Mouse (Mus musculus) adrenal gland, postnatal 4 days (tissue): ENCODE results near the gene Pds5a. TPM values are rescaled to one million over a fixed set of nuclear protein-coding genes. Genes with fewer than 3 reads are reported as not detected.
"Not testable (repeated sequence)": the region's sequence is repeated elsewhere in the genome, so short reads cannot be mapped to it uniquely, and the experiment has no call there.

Source experiments
- DNase-seq, 2 experiments: peaks; one replicate each; pipeline ENCODE4 v3.0.0; 2021 to 2022; ENCODE audit warnings: low spot score in 2 of 2, mixed read lengths in 2 of 2
- total RNA-seq, 2 experiments: library from RNA; stranded (reverse); gene quantifications; 2 replicates each; pipeline ENCODE4 v1.2.3; 2021

Pds5a gene
- total RNA-seq, 2 experiments from 2014 or later: 120 to 134 TPM

DNA sequence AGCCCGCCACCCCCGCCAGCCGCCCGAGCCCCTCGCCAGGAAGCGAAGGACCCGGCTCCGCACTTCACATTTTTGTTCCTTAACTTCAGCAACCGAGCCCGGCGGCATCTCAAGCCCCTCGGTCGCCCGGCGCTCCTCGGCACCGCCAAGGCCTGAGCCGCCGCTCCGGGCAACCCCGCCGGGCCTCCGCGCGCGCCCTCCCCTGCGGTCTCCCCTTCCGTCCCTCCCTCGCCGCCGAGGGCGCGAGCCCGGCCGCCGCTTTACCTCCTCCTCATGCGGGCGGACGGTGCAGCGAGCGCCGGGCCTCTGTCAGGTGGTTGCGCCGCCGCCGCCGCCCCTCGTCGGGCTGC is 612 bp downstream of the Pds5a start:
- peak; percentile 17 to 52 for DNase-seq

DNA sequence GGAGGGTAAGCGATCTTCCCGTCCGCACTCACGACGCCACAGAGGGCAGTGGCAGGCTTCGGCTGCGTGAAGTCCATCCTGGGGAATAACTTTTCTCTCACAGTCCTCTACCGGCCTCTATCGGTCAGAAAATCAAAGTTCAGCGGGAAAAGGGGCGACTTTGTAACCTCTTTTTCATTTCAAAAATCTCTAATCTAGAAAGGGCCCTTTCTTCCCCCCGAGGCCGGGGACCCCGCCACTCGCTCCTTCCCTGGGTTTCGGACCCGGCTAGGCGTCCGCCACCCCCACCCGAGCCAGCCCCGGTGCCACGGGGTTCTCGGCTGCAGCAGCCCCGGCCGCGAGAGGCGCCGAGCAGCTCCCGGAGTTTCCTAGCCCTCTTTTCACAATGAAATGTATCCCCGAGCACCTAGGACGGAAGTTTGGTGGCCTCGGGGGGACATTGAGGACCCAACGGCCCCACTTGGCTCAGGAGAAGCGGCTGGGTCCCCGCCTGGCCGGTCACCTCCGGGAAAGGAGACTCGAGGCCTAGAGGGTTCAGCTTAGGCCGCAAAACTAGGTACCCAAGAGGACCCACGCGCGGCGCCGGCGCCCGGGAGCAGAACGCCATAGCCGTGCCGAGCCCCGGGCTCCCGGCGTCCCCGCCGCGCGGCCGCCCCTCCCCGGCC is 1.1 kb downstream of the Pds5a start:
- peak; percentile 25 to 42 for DNase-seq

DNA sequence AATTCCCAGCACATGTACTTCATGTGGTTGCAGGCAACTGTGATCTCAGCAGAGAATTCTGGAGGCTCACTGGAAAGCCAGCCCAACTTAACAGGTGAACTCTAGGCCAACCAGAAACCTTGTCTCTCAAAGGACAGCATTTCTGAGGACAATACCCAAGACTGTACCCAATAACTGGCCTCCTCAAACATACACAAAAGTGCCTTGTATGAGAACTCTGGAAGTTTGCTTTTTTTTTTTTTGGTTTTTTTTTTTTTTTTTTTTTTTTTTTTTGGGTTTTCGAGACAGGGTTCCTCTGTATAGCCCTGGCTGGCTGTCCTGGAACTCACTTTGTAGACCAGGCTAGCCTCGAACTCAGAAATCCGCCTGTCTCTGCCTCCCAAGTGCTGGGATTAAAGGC is 4.0 kb downstream of the Pds5a start:
- not testable (repeated sequence) for DNase-seq

DNA sequence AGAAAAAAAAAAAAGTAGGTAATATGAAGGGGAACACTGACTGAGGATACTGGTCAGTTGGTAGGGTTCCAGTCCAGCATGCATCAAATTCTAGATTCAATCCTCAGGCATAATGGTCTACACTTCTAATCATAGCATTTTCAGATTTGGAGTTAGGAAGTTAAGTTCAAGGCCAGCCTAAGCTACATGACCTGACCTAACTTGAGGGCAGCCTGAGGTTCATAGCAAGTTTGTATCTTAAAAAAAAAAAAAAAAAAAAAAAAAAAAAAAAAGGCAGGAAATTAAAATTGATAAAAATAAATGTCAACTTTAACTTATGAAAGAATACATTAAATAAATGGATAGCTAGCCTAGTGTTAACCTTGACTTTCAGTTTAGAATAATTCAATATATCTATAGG is 5.1 kb downstream of the Pds5a start:
- DNase-seq: no peak

DNA sequence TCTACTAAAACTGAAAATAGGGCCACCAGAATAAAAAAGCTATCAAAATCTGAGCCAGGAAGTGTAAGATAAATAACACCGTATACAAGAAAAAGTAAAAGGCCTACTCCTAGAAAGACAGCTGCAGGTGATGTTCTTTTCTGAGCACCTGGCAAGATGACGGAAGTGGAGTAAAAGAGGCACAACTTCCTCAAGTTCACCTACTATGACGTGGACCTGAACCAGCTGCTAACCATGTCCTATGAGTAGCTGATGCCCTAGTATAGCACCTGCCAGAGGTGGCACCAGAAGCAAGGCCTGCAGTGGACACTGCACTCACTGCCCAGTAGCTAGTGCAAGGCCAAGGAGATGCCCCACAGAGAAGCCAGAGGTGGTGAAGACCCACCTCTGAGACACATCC is 9.3 kb downstream of the Pds5a start:
- no peak for DNase-seq

DNA sequence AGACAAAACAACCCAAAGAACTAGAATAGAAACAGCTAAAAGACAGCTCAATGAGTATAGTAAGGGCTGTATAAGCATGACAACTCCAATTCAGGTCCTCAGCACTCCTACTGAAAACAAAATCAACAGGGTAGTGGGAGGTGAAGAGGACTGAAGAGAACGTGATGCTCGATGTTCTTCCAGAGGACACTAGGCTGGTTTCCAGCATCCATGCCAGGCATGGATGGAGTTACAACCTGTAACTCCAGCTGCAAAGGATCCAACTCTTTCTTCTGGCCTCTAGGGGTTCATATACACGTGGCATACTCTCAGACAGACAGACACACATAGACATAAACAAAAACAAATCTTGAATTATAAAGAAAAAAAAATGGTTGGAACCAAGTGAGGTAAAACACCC is 11.3 kb downstream of the Pds5a start:
- no peak for DNase-seq

DNA sequence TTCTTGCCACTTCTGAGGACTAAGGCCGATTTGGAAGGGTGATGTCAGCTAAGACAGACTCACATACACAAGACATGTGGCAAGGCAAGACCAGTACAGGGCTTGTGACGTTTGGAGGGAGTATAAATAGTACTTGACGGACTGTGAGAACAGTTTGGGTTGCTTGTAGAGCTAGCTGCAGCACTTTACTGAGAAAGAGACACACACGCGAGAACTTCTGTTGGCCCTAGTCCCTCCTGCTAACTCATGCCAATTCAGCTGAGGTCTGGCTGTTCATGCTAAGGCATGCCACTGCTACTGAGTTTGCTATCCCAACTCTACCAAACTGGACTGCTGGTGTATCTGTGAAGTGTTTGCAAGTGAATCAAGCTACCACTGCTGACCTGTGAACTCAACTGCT is 19.2 kb downstream of the Pds5a start:
- DNase-seq: no peak

DNA sequence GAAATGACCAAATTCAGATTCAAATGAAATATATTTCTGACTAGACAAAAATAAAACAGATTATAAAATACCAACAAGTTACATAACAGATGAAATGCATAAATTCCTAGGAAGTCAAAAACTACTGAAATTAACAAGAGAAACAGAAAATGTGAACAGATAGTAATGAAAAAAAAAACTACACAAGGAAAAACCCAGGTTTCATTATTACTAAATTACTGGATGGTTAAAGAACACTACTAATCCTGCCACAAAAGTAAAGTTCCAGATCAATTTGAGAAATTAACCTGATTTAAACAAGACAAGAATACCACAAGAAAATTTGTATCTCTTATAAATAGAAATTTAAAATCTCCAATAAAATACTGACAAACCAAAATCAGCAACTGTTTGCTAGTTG is 25.9 kb downstream of the Pds5a start:
- DNase-seq: no peak

DNA sequence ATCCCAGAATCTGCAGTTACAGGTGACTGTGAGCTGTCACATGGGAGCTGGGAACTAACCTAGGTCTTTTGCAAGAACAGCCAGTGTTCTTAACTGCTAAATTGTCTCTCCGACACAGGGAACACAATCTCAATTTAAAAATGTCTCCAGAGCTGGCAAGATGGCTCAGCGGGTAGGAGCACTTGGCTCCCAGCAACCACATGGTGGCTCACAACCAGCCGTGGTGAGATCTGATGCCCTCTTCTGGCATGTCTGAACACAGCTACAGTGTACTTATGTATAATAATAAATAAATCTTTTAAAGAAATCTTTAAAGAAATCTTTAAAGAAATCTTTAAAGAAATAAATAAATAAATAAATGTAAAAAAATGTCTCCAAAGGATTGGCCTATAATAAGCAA is 30.4 kb downstream of the Pds5a start:
- no peak for DNase-seq

DNA sequence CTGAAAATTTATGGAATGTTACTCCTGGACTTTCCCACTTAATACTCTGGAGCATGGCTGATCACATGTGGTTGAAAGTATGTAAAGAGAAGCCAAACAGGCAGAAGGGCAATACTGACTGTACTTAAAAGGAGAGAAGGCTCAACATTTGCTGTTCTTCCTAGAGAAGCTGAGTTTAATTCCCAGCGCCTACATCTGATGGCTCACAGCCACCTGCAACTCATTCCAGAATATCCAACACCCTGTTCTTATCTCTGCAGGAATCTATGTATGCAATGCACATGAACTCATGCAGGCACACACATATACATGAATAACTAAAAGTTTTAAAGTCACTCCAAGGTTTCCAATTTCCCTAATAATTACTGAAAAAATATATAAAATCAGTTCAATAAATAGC is 32.7 kb downstream of the Pds5a start:
- no peak for DNase-seq

DNA sequence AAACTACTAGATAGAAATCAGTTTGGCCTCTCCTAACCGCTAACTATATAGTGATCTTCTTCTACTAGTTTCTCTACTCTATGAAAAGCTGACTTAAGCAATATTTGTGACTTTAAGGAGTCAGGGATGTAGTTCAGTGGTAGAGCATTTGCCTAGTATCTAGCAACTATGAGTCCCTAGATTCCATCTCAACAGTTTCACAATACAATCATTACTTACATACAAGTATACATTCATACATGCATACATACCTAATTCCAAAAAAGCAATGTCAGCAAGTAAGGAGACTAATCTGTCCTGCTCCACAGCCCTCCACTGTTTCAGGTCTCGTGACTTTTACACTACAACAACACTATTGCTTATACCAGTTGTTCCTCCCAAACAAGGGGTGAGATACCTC is 36.1 kb downstream of the Pds5a start:
- DNase-seq: no peak

DNA sequence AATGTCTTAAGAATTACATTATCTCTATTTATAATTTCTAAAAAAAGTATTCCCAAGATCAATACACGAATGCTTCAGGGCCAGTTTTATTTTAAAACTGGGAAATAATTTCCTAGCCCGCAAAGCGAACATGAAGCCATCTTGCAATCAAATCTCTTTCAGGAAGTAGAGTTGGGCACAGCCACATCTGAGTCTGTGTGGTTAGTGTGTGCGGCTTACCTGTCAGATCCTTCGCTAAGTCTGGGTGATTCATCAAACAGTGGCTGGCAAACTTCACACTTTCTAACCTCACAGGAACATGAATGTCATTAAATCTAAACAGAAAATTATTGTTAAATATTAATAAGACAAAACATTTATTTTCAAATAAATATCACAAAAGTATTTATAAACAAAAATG is 44.3 kb downstream of the Pds5a start:
- no peak for DNase-seq

DNA sequence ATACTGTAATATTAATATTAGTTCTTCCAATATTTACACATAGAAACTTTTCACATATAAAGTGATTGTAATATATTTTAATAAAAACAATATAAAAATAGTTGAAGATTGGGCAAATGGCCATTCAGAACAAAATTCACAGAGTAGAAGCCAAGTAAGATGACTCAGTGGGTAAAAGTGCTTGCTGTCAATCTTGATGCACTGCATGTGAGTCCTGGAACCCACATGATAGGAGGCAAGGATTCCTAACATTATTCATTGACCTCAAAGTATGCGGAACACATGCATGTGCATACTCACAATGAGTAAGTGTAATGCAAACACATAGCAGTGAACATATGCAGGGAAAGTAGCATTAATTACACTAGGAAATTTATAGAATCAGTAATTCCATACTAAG is 59.2 kb downstream of the Pds5a start:
- no peak for DNase-seq

DNA sequence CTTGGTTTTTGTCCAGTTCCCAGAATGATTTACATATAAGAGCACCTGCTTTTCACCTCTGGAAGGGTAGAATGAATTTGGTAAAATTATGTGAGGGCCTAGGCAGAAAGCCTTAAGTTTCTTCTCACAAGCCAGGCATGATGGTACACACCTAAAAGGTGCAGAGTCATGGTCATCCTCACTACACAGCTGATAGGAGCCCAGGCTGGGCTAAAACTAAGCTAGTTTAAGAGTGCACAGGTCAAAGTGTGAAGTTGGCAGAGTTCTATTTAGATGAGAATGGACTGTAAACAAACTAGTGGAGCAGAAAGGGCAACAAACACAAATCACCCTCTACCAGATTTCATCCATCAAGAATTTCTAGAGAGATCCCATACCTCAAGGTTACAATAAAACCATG is 73.7 kb downstream of the Pds5a start:
- no peak for DNase-seq

DNA sequence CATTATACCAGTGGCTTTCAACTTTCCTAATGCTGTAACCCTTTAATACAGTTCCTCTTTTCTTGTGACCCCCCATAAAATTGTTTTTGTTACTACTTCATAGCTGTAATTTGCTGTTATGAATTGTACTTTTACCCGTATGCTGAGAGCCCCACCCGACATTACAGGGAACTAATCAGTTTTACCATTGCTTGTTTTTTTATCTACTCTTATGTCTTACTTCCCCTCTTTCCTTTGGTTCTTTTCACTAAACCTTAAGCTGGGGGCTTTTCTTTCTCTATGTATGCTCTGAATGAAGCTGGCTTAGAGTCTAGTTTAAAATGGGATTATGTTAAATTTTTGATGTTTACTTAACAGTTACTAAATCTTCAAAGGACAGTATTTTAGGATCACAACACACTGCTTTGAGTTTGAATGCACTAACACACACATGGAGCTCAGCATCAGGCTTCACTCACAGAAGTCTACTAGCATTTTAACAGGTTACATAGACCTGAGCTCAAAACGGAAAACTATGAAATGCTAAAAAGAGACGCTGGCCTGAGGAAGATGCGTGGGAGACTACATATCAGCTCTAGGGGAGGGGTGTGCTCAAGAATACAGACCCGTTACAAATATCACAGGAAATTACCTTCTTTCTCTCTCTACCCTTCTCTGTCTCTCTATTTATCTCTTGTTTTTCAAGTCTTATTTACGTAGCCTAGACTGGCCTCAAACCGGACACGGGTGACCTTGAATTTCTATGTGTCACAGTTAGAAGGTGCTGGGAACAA is 84.7 kb downstream of the Pds5a start:
- no peak for DNase-seq

DNA sequence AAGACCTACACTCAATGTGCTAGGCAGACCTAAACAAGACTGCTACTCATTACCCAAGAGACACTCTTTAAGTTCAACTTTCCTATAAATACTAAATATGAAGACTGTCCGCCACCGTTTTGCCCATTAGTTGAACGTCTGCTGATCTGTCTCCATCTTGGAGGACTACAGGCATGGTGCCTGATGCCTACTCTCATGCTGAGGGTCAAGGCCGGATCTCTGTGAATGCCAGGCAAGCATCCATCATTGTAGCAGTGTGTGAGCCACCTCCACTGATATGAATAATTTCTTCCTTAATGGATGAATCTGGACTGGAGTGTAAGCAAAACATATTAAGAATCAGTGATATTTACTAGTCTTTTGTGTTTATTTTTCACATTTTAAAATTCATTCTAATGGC is 87.5 kb downstream of the Pds5a start:
- no peak for DNase-seq

DNA sequence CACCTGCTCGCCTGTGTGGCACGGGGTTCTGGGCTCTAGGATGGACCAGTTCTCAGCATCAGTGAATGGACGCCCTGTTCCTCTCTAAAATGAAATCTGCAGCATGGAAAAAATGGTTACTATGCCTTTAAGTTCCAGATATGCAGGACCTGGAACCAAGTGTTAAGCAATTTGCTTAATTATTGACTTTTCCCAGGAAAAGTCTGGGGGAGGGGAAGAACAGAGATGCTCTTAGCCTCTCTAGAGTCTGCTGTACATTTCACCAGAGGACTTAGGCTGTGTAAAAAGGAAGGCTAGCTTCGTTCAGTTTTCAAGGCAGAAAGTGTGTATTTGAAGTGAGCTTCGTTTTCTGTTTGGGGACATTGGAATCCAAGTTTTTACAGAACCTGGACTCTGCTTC is 88.3 kb downstream of the Pds5a start:
- DNase-seq: no peak

DNA sequence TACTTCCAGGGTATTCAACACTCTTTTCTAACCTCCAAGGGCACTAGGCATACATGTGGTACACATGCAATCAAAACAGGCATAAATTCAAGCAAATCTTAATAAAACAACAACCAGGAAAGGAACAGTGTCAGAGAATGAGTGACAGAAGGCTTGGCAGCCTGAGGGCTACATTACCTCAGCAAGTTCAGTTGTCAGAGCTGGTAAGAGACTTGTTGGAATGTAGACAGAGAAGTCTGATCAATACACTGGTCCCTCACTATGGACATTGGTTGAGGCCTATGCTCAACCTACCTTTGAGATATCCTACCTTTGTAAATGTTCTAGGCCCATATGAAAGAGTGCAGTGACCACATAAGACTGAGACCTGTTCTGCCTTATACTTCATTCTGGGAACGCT is 91.3 kb downstream of the Pds5a start:
- no peak for DNase-seq

DNA sequence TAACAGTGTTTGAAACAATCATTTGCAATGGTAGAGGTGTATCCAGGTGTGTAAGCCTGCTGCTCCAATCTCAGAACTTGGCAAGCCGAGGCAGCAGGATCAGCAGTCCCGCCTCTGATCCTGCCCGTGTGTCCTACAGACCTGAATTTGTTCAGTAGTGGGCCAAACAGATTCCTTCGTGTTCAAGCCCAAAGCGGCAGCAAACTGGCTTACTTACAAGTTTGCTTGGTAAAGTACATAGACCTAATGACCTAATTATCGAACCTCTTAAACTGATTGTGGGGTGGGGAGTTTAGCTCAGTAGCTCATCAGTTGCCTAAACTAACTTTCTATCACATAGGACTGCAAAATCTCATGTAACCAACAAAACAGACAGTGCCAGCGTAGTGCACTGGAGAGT is 98.4 kb downstream of the Pds5a start:
- no peak for DNase-seq

DNA sequence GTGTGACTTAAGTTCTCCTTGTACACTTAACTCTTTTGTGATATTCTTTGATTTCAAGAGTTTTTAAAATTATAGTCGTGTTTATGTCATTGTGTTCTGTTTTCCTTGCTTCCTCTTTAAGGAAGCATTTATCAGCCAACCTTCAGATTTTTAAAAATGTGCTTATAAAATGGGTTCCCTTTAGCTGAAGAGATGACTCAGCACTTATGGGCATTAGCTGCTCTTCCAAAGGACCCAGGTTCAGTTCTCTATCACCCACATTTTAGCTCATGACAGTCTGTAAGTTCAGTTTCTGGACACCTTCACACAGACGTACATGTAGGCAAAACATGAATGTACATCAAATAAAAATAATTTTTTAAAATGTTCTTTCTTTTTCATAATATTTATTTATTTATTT is 105.7 kb downstream of the Pds5a start:
- no peak for DNase-seq

DNA sequence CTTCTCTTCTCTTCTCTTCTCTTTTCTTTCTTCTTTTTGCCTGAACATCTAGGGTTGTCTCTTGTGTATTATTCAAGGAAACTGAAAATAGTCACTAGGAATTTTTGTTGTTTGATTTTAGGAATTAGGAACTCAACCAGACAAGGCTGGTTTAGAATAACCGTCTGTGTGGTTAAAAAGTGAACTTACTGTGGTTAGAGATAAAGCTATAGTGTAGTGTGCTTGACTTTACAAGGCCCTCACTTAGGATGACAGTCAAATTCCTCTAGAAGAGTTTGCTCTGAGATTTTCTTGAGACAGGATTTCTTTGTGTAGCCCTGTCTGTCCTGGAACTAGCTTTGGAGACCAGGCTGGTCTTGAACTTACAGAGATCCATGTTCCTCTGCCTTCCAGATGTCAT is 107.9 kb downstream of the Pds5a start:
- DNase-seq: no peak

DNA sequence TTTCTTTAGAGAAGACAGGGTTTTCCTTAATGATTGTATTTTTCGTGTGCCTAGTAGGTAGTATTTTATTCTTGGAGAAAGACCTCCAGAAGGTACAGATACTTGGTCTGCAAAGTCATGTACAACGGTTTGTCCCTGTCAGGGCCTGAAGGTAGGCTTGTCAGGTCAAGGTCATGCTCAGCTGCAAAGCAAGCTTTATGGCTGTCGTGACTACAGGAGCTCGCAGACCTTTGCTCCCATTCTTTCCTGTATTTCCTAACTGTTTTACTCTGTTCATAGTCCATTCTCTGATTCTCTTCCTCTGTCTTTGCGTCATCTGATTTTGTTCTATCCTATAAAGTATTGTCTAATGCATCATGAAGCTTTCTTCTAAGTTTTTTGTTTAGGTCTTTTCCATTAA is 111.8 kb downstream of the Pds5a start:
- no peak for DNase-seq

DNA sequence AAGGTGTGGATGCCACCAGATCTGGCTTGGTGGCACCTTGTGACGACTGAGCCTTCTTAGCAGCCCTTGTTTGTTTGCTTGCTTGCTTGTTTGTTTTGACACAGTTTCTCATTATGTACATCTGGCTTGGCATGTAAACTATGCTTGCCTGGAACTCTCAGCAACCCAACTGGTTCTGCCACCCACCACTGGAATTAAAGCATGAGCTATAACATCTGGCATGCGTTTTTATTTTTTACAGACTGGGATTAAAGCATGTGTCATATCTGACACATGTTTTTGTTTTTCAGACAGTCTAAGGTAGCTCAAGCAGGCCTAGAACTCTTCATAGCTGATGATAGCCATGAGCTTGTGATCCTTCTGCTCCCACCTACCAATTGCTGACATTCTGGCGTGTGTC is 119.5 kb downstream of the Pds5a start:
- no peak for DNase-seq
